Mouse (Mus musculus) bone marrow, adult 2 months (tissue): ENCODE measurements around the gene Dock2. TPM values are rescaled to one million over a fixed set of nuclear protein-coding genes. Genes with fewer than 3 reads are reported as not detected.

ENCODE experiments used
- H3K27ac ChIP-seq: fragments of 200-500 bp; 2 replicates; pipeline ENCODE4 v1.5.1; 2012; ENCODE audit warnings: low read depth, mild to moderate bottlenecking, control low read depth, inconsistent platforms, low read length; ENCODE audit not compliant: control insufficient read depth, poor library complexity, insufficient read depth
- H3K4me1 ChIP-seq: fragments of 200-500 bp; 2 replicates; pipeline ENCODE4 v1.6.1; 2011; ENCODE audit warnings: low read length; ENCODE audit not compliant: control insufficient read depth, insufficient read depth
- H3K4me3 ChIP-seq: fragments of 200-500 bp; replicated peaks from 2 replicates; pipeline ENCODE3; 2011; ENCODE audit warnings: mild to moderate bottlenecking, low read depth, low read length, control low read depth; ENCODE audit not compliant: control insufficient read depth
- CTCF ChIP-seq: fragments of 200-500 bp; IDR thresholded peaks from 2 replicates; pipeline ENCODE4 v1.5.1; 2011; ENCODE audit warnings: low read length, control low read depth; ENCODE audit not compliant: control insufficient read depth, insufficient read depth
- POLR2A ChIP-seq: fragments of 200-500 bp; IDR thresholded peaks from 2 replicates; pipeline ENCODE4 v1.6.1; 2011; ENCODE audit warnings: low read depth, mild to moderate bottlenecking, control low read depth, low read length, borderline replicate concordance; ENCODE audit not compliant: control insufficient read depth
- WGBS: fragments of 180-500 bp; shearing (Covaris S2); methylation state at CpG from one replicate; pipeline ENCODE4 v1.1.7; 2018; 5-methylcytosine and 5-hydroxymethylcytosine counted together
- polyA plus RNA-seq: library from polyadenylated mRNA; stranded (reverse); fragments of >200 nt; gene quantifications from 2 replicates; pipeline ENCODE4 v1.2.4, GENCODE M21; 2011; ENCODE audit warnings: low replicate concordance; ENCODE audit not compliant: missing spikeins, insufficient read depth, insufficient read length

Gene Dock2
- polyA plus RNA-seq, 1 experiment, result 44.9 TPM

GRCm38 (mm10) chr11:34424546-34424945, 359.1 kb downstream of the Dock2 start:
- 90% methylated on average over 1 of the region's 1 CpGs for WGBS
- TF ChIP-seq CTCF (no peak), POLR2A (no peak)
- Histone ChIP-seq H3K27ac (no peak overlapping the region), H3K4me3 (no peak overlapping the region), H3K4me1 (no peaks in the 10 kb centered on the region)

- Histone ChIP-seq H3K4me3 (no peak overlapping the region), H3K4me1 (no peaks in the 10 kb centered on the region), H3K27ac (no peak overlapping the region)
- TF ChIP-seq POLR2A (no peak), CTCF (no peak)
- 88% methylated on average over 6 of the region's 6 CpGs for WGBS
Measured at GRCm38 (mm10) chr11:34421061-34421460, 362.6 kb downstream of the Dock2 start.

GRCm38 (mm10) chr11:34416619-34416979, 367.1 kb downstream of the Dock2 start:
- no peak overlapping the region for H3K4me3 ChIP-seq
- WGBS, result 81% methylated on average over 3 of the region's 3 CpGs
- TF ChIP-seq CTCF (no peak), POLR2A (no peak)

GRCm38 (mm10) chr11:34415884-34416618, 367.6 kb downstream of the Dock2 start:
- TF ChIP-seq POLR2A, result no peak
- no peak for TF ChIP-seq CTCF
- H3K4me3 ChIP-seq, result no peak overlapping the region
- 83% methylated on average over 9 of the region's 9 CpGs for WGBS

More at GRCm38 (mm10) chr11:34416619-34416979, 367.1 kb downstream of the Dock2 start:
- Histone ChIP-seq H3K4me1 (no peaks in the 10 kb centered on the region), H3K27ac (no peak overlapping the region)

GRCm38 (mm10) chr11:34406850-34407249, 376.8 kb downstream of the Dock2 start:
- Histone ChIP-seq H3K4me1 (no peaks in the 10 kb centered on the region; the same call in 1 of the 2 replicates), H3K27ac (no peak overlapping the region), H3K4me3 (no peak overlapping the region)
- 78% methylated on average over 5 of the region's 5 CpGs for WGBS
- TF ChIP-seq CTCF (no peak), POLR2A (no peak)

More at GRCm38 (mm10) chr11:34415884-34416618, 367.6 kb downstream of the Dock2 start:
- H3K4me1 ChIP-seq, result no peaks in the 10 kb centered on the region
- no peak overlapping the region for H3K27ac ChIP-seq

- WGBS, result 81% methylated on average over 8 of the region's 8 CpGs
- no peak overlapping the region for H3K27ac ChIP-seq
- no peak for TF ChIP-seq CTCF
- no peak for TF ChIP-seq POLR2A
- no peak overlapping the region for H3K4me3 ChIP-seq
- H3K4me1 ChIP-seq, result no peaks in the 10 kb centered on the region; the same call in 1 of the 2 replicates
Measured at GRCm38 (mm10) chr11:34406309-34406708, 377.4 kb downstream of the Dock2 start.

- Histone ChIP-seq H3K27ac (no peak overlapping the region), H3K4me3 (no peak overlapping the region), H3K4me1 (no peaks in the 10 kb centered on the region; the same call in 1 of the 2 replicates)
- 78% methylated on average over 1 of the region's 1 CpGs for WGBS
- TF ChIP-seq CTCF, result no peak
- no peak for TF ChIP-seq POLR2A
Measured at GRCm38 (mm10) chr11:34405311-34405710, 378.4 kb downstream of the Dock2 start.

GRCm38 (mm10) chr11:34401343-34401742, 382.3 kb downstream of the Dock2 start:
- WGBS, result 88% methylated on average over 8 of the region's 8 CpGs
- Histone ChIP-seq H3K4me1 (no peaks in the 10 kb centered on the region; the same call in 1 of the 2 replicates), H3K27ac (no peak overlapping the region), H3K4me3 (no peak overlapping the region)
- TF ChIP-seq CTCF, result no peak
- no peak for TF ChIP-seq POLR2A
